In the genomic region with DNA sequence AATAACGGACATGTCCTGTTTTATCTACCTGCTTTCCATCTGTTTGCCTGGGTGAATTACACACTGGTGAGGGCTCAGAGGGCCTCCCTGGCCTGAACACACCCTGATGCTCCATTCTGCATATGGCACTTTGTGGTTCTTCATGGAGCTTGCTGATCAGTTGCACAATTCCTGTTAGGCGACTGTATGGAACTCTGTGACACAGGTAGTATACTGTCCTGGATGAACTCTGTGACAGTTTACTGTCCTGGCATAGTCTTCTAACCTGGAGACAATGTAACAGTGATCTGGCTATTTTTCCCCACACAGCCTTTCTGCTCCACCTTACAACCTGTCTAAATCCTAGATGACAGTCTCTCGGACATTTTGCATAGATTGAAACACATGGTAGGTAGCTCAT, we compare ENCODE assay signal across 15 mouse cellular contexts. TPM values are rescaled to one million over a fixed set of nuclear protein-coding genes. Genes with fewer than 3 reads are reported as not detected.
DNase-seq lines count a peak whose midpoint lies in the region; TF ChIP-seq lines count a peak whose summit lies in the region.
"Had no signal": no experiment of that assay in that cellular context is flagged by ENCODE, and none has a peak within 500 bp of the region (broad histone marks: within the 10 kb centered on the region; RNA-seq: fewer than 3 reads in every experiment).

No protein-coding gene starts in this region.

- peak; percentile 55 for DNase-seq in heart, adult 11 months
- DNase-seq in heart, postnatal 10 days, result no peak
- DNase-seq in liver, adult 2 months (ENCODE audit: extremely low read depth, low read depth, low spot score), result peak; percentile 65
- no peak for DNase-seq in liver
- DNase-seq: adrenal gland, adult 2 months; adrenal gland, adult 8-10 months; adrenal gland, postnatal 10 days; adrenal gland, postnatal 14 days; adrenal gland, postnatal 25 days; adrenal gland, postnatal 36 days; B cell, adult 2 months; cerebellum, adult 11 months had no signal

- peaks cover 35% of the 10 kb centered on the region for H3K36me3 ChIP-seq in liver, adult 2 months (ENCODE audit: control insufficient read depth, insufficient read depth, low read length)

- no peaks in the 10 kb centered on the region for H3K79me2 ChIP-seq in liver, adult 2 months (ENCODE audit: control insufficient read depth, insufficient read depth, low read length)

- intact Hi-C loops in heart, postnatal 10 days (cut with DNase I), result no loop called here

- H3K27ac ChIP-seq in liver, adult 2 months (replicated peaks; ENCODE audit: insufficient read depth, low read depth, low read length), result no peak overlapping the region

- H3K4me1 ChIP-seq in liver, adult 2 months (ENCODE audit: control insufficient read depth, insufficient read depth, low read length), result peaks cover 14% of the 10 kb centered on the region; the same call in 1 of the 2 replicates

- 64% methylated on average over 3 of the region's 3 CpGs for WGBS in liver, adult 2 months

- no peak overlapping the region for H3K9ac ChIP-seq in liver, adult 2 months (ENCODE audit: low read depth, low read length)

- no peak for TF ChIP-seq CTCF in liver, adult 2 months (IDR thresholded peaks at IDR 0.05; ENCODE audit: low read depth, low read length)

- TF ChIP-seq POLR2A in liver, adult 2 months (IDR thresholded peaks at IDR 0.05; ENCODE audit: extremely low read depth, insufficient read depth, low read length), result no peak

- no peak overlapping the region for H3K4me3 ChIP-seq in liver, adult 2 months (ENCODE audit: insufficient read depth, low read depth, low read length)

- H3K27me3 ChIP-seq in liver, adult 2 months (ENCODE audit: control insufficient read depth, insufficient read depth, low read length), result no peaks in the 10 kb centered on the region
- H3K27me3 ChIP-seq: CH12.LX, Patski had no signal

RNA-seq across cellular contexts. Expression of gene Mpp4, which starts 4.1 kb away (rescaled TPM):
- under 1 TPM in 1 of 2 experiments, not detected in 1; 0.24 TPM for total RNA-seq in heart, postnatal 10 days (2021)
- 2.3 and 4.0 TPM in 2 replicates for total RNA-seq in liver, adult 2 months (2014; rRNA removed)
- polyA plus RNA-seq in liver, adult 2 months (2012; rRNA removed), result 5.5 and 7.6 TPM in 2 replicates
- total RNA-seq: adrenal gland, postnatal 25 days had no signal
- polyA plus RNA-seq: CD4-positive, CD25-positive, alpha-beta regulatory T cell, adult 4 months had no signal

RNA-seq across cellular contexts. Expression of gene Tmem237, which starts 38.9 kb away (rescaled TPM):
- 1 to 10 TPM; 4.3 to 6.2 TPM for total RNA-seq in heart, postnatal 10 days (2021)
- 4.5 and 5.2 TPM in 2 replicates for total RNA-seq in liver, adult 2 months (2014; rRNA removed)
- 1.1 and 1.8 TPM in 2 replicates for polyA plus RNA-seq in liver, adult 2 months (2012; rRNA removed)

Comparison
In these comparisons a context has a peak if more than half of its experiments do, and no peak if none do; other contexts are left out.
1. DNase-seq: peak in heart, adult 11 months (single experiment) and liver, adult 2 months (single experiment); none in heart, postnatal 10 days (0 of 2) and liver (single experiment).